Mouse (Mus musculus) midbrain, embryonic 13.5 days (tissue): Measurements from ENCODE around the gene Btbd19. TPM values are rescaled to one million over a fixed set of nuclear protein-coding genes. Genes with fewer than 3 reads are reported as not detected.

Source experiments
- ATAC-seq: fragments of 200-750 bp; cut with Nextera tagmentation; 2 replicates; pipeline ENCODE4 v1.8.0; 2017; ENCODE audit warnings: mild to moderate bottlenecking, moderate TSS enrichment, moderate library complexity
- H3K27ac ChIP-seq: fragments of 300-500 bp; sonication (generic); 2 replicates; pipeline ENCODE4 v1.5.1; 2015; ENCODE audit warnings: inconsistent platforms, mild to moderate bottlenecking, moderate library complexity
- H3K27me3 ChIP-seq: fragments of 300-500 bp; sonication (generic); 2 replicates; pipeline ENCODE4 v1.6.1; 2015; ENCODE audit warnings: mild to moderate bottlenecking, inconsistent platforms
- H3K36me3 ChIP-seq: fragments of 300-500 bp; sonication (generic); 2 replicates; pipeline ENCODE4 v1.6.1; 2015; ENCODE audit warnings: mild to moderate bottlenecking, inconsistent platforms
- H3K4me1 ChIP-seq: fragments of 300-500 bp; sonication (generic); replicated peaks from 2 replicates; pipeline ENCODE4 v1.6.1; 2015; ENCODE audit warnings: inconsistent platforms
- H3K4me2 ChIP-seq: fragments of 300-500 bp; sonication (generic); replicated peaks from 2 replicates; pipeline ENCODE4 v1.6.1; 2015; ENCODE audit warnings: moderate library complexity, mild to moderate bottlenecking, inconsistent platforms
- H3K4me3 ChIP-seq: fragments of 300-500 bp; sonication (generic); replicated peaks from 2 replicates; pipeline ENCODE4 v1.5.1; 2015; ENCODE audit warnings: mild to moderate bottlenecking, inconsistent platforms
- H3K9ac ChIP-seq: fragments of 300-500 bp; sonication (generic); replicated peaks from 2 replicates; pipeline ENCODE4 v1.6.1; 2015; ENCODE audit warnings: mild to moderate bottlenecking, inconsistent platforms
- H3K9me3 ChIP-seq: fragments of 300-500 bp; sonication (generic); 2 replicates; pipeline ENCODE4 v1.6.1; 2016; ENCODE audit warnings: mild to moderate bottlenecking, inconsistent platforms
- whole genome bisulfite sequencing: fragments of 180-500 bp; shearing (Covaris S2); methylation state at CpG from one replicate; pipeline ENCODE4 v1.1.7; 2015; 5-methylcytosine and 5-hydroxymethylcytosine counted together
- polyA plus RNA-seq: library from polyadenylated mRNA; unstranded; fragments of >200 nt; fragmentation: Nextera tagmentation; extraction: Ambion mirVana; gene quantifications from 2 replicates; pipeline ENCODE4 v1.2.1, GENCODE M21; 2015

The Btbd19 gene
- polyA plus RNA-seq, 1 experiment from 2014 or later, result 3.3 TPM

DNA sequence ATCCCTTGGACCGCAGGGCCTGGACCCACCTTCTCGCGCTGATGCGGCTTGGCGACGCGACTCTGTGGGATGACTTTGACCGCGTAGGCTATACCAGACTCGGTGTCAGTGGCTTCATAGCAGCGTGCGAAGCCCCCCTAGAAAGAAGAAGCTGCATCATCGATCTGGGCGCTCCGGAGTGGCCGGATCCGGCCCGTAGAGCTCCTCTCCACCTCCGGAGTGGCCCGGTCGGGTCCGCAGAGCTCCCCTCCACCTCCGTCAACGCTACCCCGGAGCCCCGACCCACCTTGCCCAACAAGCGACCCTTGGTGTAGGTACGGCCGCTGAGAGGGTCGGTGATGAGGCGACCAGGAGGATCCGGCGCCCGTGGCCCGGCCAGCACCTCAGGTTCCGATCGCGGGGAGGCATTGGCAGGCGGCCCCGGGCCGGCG lies 7.9 kb upstream of the Btbd19 start:
- H3K27ac ChIP-seq, result peak overlapping the region; percentile 82
- peak; percentile 66 for ATAC-seq
- H3K9me3 ChIP-seq, result no peaks in the 10 kb centered on the region
- peaks cover 23% of the 10 kb centered on the region for H3K36me3 ChIP-seq
- H3K9ac ChIP-seq, result peak overlapping the region; percentile 88
- H3K4me2 ChIP-seq, result peak overlapping the region; percentile 86
- H3K27me3 ChIP-seq, result no peaks in the 10 kb centered on the region; the same call in 1 of the 2 replicates
- WGBS, result under 1% methylated on average over 42 of the region's 42 CpGs
- peak overlapping the region; percentile 84 for H3K4me3 ChIP-seq
- peaks cover 42% of the 10 kb centered on the region for H3K4me1 ChIP-seq

DNA sequence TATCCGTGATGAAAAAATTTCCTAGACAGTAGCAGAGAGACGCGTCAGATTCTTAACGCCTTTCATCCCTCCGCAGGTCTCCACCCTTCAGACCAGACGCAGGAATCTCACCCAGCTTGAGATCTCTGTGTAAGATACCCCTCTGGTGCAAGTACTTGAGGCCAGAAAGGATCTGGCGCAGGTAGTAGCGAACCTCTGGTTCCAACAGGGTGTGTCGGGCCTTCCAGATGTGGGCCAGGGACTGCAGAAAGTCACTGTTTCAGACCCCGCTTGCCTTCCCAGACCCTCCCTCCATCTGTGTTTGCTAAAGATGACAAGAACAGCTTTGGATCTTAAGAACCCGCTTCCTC lies 7.2 kb upstream of the Btbd19 start:
- peak overlapping the region; percentile 84 for H3K4me3 ChIP-seq
- 0 out of 2 replicates have a peak overlapping the region, but pooled peaks have one; percentile 69 for H3K27ac ChIP-seq
- peaks cover 42% of the 10 kb centered on the region for H3K4me1 ChIP-seq
- H3K4me2 ChIP-seq, result peak overlapping the region; percentile 86
- H3K9ac ChIP-seq, result peak overlapping the region; percentile 88
- H3K36me3 ChIP-seq, result peaks cover 29% of the 10 kb centered on the region
- no peaks in the 10 kb centered on the region; the same call in 1 of the 2 replicates for H3K27me3 ChIP-seq
- WGBS, result 4% methylated on average over 11 of the region's 11 CpGs
- no peak for ATAC-seq
- H3K9me3 ChIP-seq, result no peaks in the 10 kb centered on the region

DNA sequence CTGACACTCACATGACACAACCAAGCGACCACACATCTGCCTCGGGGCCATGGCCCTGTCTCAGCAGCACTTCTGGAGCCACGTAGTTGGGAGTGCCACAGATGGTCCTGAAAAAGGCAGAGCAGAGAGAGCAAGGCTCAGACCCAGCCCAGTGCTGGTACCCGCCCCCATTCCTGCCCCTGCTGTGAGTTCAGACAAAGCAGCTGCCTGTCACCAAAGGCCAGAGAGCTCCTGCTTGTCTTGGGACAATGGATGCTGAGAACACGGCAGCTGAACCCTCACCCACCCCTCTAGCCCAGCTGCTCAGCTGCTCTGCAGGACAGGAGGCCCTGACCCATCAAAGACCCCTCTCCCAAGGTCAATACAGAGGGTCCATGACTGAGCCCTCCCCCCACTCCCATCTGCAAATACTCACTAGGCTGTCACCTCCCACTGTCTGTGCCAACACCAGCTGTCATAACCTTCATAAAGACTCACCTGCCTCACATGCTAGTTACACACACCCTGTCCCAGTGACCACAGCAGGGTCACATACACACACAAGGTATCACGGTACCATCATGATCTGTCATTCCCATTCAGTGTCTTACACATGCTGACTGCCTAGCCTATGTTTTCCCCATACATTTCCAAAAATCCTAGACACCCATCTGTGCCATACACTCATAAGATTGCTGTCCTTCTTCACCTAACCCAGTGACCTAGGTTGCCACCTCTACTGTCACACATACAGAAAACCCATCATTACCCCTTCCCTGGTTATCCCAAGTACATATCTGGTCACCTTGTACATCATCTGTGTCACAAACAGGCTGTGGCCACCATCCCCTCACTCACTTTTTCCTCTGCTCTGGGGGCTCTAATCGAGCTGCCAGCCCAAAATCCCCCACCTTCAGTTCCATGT lies 6.6 kb upstream of the Btbd19 start:
- ATAC-seq, result peak; percentile 66
- Histone ChIP-seq H3K27me3 (no peaks in the 10 kb centered on the region; the same call in 1 of the 2 replicates), H3K27ac (peak overlapping the region; percentile 69), H3K4me1 (peaks cover 42% of the 10 kb centered on the region), H3K9me3 (no peaks in the 10 kb centered on the region), H3K4me2 (peak overlapping the region; percentile 86), H3K36me3 (peaks cover 31% of the 10 kb centered on the region), H3K4me3 (peak overlapping the region; percentile 84), H3K9ac (peak overlapping the region; percentile 88)
- 3% methylated on average over 7 of the region's 7 CpGs for WGBS

DNA sequence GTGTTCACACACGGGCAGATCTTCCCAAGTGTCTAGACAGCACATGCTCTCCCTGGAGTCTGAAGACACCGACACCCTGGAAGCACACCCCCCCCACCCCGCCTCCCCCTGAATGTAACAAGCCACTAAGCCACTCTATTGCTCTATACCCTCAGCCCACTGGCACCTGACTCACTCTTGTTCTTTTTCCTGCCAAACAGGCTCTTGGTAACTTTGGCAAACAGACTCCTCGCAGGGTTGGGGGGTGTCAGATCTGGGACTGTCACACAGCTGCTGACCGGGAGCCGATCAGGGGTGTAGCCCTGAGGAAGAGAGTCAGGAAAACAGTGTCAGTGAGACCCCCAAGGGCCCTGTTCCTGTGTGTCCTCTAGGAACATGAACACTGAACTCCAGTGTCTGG lies 5.7 kb upstream of the Btbd19 start:
- ATAC-seq, result no peak
- peak overlapping the region; percentile 88; the same call in 1 of the 2 replicates for H3K9ac ChIP-seq
- 47% methylated on average over 6 of the region's 6 CpGs for WGBS

GRCm38 (mm10) chr4:117130790-117131189 lies 5.3 kb upstream of the Btbd19 start:
- no peaks in the 10 kb centered on the region for H3K9me3 ChIP-seq
- peak overlapping the region; percentile 41; the same call in 1 of the 2 replicates for H3K9ac ChIP-seq
- H3K36me3 ChIP-seq, result peaks cover 31% of the 10 kb centered on the region
- 36% methylated on average over 6 of the region's 6 CpGs for WGBS
- peaks cover 46% of the 10 kb centered on the region for H3K4me1 ChIP-seq
- no peak for ATAC-seq
- no peaks in the 10 kb centered on the region for H3K27me3 ChIP-seq
- H3K27ac ChIP-seq, result no peak overlapping the region
- H3K4me2 ChIP-seq, result peak overlapping the region; percentile 86
- H3K4me3 ChIP-seq, result 0 out of 2 replicates have a peak overlapping the region, but pooled peaks have one; percentile 84

More for the DNA sequence above, 5.7 kb upstream of the Btbd19 start:
- H3K27me3 ChIP-seq, result no peaks in the 10 kb centered on the region; the same call in 1 of the 2 replicates
- peaks cover 42% of the 10 kb centered on the region for H3K4me1 ChIP-seq
- peak overlapping the region; percentile 86 for H3K4me2 ChIP-seq
- peak overlapping the region; percentile 84 for H3K4me3 ChIP-seq
- H3K36me3 ChIP-seq, result peaks cover 31% of the 10 kb centered on the region
- no peaks in the 10 kb centered on the region for H3K9me3 ChIP-seq
- peak overlapping the region; percentile 69 for H3K27ac ChIP-seq

GRCm38 (mm10) chr4:117127991-117128686 lies 2.6 kb upstream of the Btbd19 start:
- Histone ChIP-seq H3K36me3 (peaks cover 31% of the 10 kb centered on the region), H3K4me1 (peaks cover 50% of the 10 kb centered on the region), H3K9ac (no peak overlapping the region), H3K9me3 (no peaks in the 10 kb centered on the region), H3K4me3 (no peak overlapping the region), H3K27me3 (no peaks in the 10 kb centered on the region), H3K27ac (no peak overlapping the region), H3K4me2 (no peak overlapping the region)
- no peak for ATAC-seq
- WGBS, result 93% methylated on average over 33 of the region's 33 CpGs

- H3K9ac ChIP-seq, result peak within 1 kb of the TSS; percentile 59
- peak within 1 kb of the TSS; percentile 80 for H3K27ac ChIP-seq
- H3K4me2 ChIP-seq, result 0 out of 2 replicates have a peak within 1 kb of the TSS, but pooled peaks have one; percentile 9
- peaks cover 31% of the 10 kb centered on the region for H3K36me3 ChIP-seq
- no peaks in the 10 kb centered on the region for H3K9me3 ChIP-seq
- H3K4me1 ChIP-seq, result peaks cover 37% of the 10 kb centered on the region
- whole genome bisulfite sequencing, result 89% methylated on average over 9 of the region's 9 CpGs
- no peaks in the 10 kb centered on the region for H3K27me3 ChIP-seq
- ATAC-seq, result no peak
- H3K4me3 ChIP-seq, result no peak within 1 kb of the TSS
Observed at GRCm38 (mm10) chr4:117126675-117127290, 1.3 kb upstream of the Btbd19 start, which contains the start of gene Tctex1d4. Gene Tctex1d4 (plus strand): TSS chr4:117126794.

DNA sequence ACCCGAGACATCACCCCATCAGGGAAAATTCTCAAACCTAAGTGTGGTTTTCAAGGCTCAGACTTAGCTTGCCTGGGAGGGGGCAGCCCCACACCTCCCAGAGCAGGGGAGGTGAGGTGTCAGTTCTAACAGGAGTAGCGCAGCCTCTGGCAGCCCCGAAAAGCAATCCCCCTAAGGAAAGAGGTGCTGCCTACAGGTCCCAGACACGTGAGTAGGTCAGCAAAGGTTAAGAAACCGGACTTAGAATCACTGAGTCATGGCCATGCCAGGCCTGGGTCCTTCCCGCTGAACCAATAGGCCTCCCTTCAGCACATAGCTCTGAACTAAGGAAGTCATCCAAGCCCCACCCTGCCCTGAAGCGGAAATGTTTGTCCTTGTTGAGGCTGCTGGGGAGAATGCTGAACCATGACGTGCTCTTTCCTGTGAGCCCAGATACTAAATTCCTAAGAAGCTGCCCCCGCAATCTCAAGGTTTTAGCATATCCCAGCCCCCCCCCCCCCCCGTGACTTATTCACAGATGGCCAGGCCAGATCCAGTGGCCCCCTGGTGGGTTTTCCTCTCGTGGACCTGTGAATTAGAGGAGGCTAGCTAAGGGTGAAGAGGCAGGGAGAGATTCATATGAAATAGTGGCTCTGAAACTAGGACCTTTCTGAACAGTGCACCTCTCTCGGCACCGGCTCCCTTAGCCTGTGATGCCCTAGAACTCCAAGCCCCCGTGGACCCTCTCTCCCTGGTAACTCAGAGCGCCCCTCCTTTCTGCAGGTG lies 567 bp upstream of the Btbd19 start:
- peaks cover 33% of the 10 kb centered on the region for H3K4me1 ChIP-seq
- H3K9ac ChIP-seq, result peak overlapping the region; percentile 59
- no peaks in the 10 kb centered on the region for H3K27me3 ChIP-seq
- no peak overlapping the region for H3K4me3 ChIP-seq
- peak overlapping the region; percentile 80 for H3K27ac ChIP-seq
- peak; percentile 22 for ATAC-seq
- H3K36me3 ChIP-seq, result peaks cover 31% of the 10 kb centered on the region
- H3K9me3 ChIP-seq, result no peaks in the 10 kb centered on the region
- H3K4me2 ChIP-seq, result no peak overlapping the region
- 51% methylated on average over 15 of the region's 15 CpGs for WGBS

- 0 out of 2 replicates have a peak overlapping the region, but pooled peaks have one; percentile 9 for H3K4me2 ChIP-seq
- 75% methylated on average over 14 of the region's 14 CpGs for WGBS
Observed at GRCm38 (mm10) chr4:117124518-117125347, 792 bp downstream of the Btbd19 start.

GRCm38 (mm10) chr4:117124218-117124517 lies 1.4 kb downstream of the Btbd19 start:
- ATAC-seq, result no peak
- H3K9ac ChIP-seq, result 0 out of 2 replicates have a peak overlapping the region, but pooled peaks have one; percentile 59
- WGBS, result 90% methylated on average over 3 of the region's 3 CpGs

More at GRCm38 (mm10) chr4:117124518-117125347, 792 bp downstream of the Btbd19 start:
- ATAC-seq, result no peak
- Histone ChIP-seq H3K27ac (peak overlapping the region; percentile 80), H3K27me3 (no peaks in the 10 kb centered on the region), H3K4me1 (peaks cover 29% of the 10 kb centered on the region), H3K4me3 (no peak overlapping the region), H3K9me3 (no peaks in the 10 kb centered on the region), H3K36me3 (peaks cover 22% of the 10 kb centered on the region), H3K9ac (peak overlapping the region; percentile 59)

More at GRCm38 (mm10) chr4:117124218-117124517, 1.4 kb downstream of the Btbd19 start:
- peaks cover 32% of the 10 kb centered on the region for H3K4me1 ChIP-seq
- no peak overlapping the region for H3K27ac ChIP-seq
- H3K36me3 ChIP-seq, result peaks cover 16% of the 10 kb centered on the region
- H3K9me3 ChIP-seq, result no peaks in the 10 kb centered on the region
- H3K4me3 ChIP-seq, result no peak overlapping the region
- no peaks in the 10 kb centered on the region for H3K27me3 ChIP-seq
- no peak overlapping the region for H3K4me2 ChIP-seq
